Mouse (Mus musculus) inflammation-experienced regulatory T-cells, adult 6 months (primary cell): ENCODE data around the gene Fbxl2. TPM values are rescaled to one million over a fixed set of nuclear protein-coding genes. Genes with fewer than 3 reads are reported as not detected.

Experiments used
- polyA plus RNA-seq, 3 experiments: library from polyadenylated mRNA; unstranded; fragments of 100-300 nt; shearing (Covaris generic); gene quantifications; one replicate each; pipeline ENCODE4 v1.2.1; 2017

Fbxl2 gene
- polyA plus RNA-seq, 3 experiments from 2014 or later = 0.58 to 6.3 (median 1.2) TPM

Other genes with a start within 250 kb of the Fbxl2 start
- 10 to 100 TPM; 25.4 to 48.0 (median 40.3) TPM for gene Ubp1, start 115.3 kb downstream of the Fbxl2 start, polyA plus RNA-seq
- not detected for gene Susd5, start 10.9 kb upstream of the Fbxl2 start, polyA plus RNA-seq